Mouse (Mus musculus) kidney, postnatal 10 days (tissue): ENCODE results near the gene Tnfsf15.
A peak's percentile ranks its signal among the peaks of the same experiment; 100 is the strongest.

Experiments used
- DNase-seq: peaks from one replicate; pipeline ENCODE4 v3.0.0; 2021; ENCODE audit warnings: mixed read lengths

Tnfsf15 gene

GRCm38 (mm10) chr4:63744693-63745171 lies at the start of gene Tnfsf15:
Gene Tnfsf15, minus strand, starts transcription at chr4:63745113.
- peak; percentile 88 for DNase-seq

GRCm38 (mm10) chr4:63792328-63792727 lies 47.4 kb upstream of the Tnfsf15 start:
- DNase-seq = no peak

DNA sequence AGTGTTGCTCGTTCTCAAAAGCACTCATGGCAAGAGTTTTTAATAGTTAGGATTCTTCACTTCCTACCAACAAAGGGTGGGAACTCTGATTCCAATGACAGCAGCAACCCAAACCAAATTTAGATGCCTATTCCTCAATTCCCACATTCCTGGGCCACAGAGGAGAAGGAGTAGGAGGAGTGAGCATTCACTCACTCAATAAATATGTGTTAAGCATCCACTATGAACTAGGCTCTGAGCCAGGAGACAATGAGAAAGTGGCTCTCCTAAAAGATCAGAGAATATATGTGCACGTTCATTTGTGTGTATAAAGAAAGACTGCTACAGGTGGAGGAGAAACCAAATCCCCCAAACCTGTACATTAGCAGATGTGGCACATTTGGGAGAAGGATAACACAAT lies 40.6 kb upstream of the Tnfsf15 start:
- no peak for DNase-seq

DNA sequence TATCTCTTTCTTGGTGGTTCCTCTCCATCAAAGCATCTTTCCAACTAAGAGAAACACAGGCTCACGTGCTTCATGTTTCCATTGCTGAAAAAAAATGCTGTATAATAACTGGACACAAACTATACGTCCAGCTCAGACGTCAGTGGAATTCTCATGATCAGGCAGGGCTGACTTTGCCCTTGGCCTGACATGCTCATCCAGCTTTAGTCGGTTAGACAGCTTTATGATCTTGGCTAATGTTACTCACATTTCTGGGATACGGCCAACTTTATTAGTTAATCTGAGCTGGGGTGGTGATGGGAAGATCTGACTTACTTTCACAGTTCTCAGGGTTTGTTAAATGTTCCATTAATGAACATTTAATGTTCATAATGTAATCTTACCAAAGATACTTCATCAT lies 38.9 kb upstream of the Tnfsf15 start:
- DNase-seq = peak; percentile 30

- DNase-seq = peak; percentile 22
Measured at GRCm38 (mm10) chr4:63782970-63783613, 38.2 kb upstream of the Tnfsf15 start.

- DNase-seq = no peak
Measured at GRCm38 (mm10) chr4:63777223-63777622, 32.3 kb upstream of the Tnfsf15 start.

DNA sequence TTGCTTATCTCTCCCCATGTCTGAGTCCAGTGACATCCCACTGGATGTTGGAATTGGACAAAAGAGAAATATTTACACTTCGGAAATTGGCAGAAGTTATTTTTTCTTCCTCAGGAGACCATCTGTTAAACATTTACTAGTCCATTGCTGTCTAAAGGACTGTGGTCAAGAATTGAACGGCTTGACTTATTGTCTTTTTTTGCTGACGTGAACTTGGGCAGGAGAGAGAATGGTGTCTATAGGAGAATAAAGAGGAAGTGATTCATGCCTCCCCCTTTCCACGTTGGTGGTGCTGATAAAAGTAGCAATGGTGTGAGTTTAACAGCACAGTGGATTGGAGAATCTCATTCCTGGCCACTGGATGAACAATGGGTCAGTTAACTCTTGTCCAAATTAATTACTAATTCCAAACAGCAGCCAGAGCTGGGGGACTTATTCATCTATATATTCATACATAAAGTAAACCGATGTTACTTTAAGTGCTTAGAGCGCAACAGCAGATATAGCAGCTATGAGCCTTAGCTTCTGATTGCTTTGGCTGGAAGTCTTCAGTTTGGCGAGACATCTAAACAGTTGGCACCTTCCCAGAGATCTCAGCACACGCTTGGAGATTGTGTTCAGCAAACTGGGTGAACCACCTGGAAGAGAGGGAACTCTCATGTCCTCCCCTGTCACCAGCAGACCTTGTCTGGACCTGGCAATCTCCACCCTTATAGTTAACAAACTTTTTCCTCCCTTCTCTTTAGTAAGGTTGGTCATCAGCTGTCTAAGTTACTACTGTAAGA lies 28.6 kb upstream of the Tnfsf15 start:
- DNase-seq = no peak

DNA sequence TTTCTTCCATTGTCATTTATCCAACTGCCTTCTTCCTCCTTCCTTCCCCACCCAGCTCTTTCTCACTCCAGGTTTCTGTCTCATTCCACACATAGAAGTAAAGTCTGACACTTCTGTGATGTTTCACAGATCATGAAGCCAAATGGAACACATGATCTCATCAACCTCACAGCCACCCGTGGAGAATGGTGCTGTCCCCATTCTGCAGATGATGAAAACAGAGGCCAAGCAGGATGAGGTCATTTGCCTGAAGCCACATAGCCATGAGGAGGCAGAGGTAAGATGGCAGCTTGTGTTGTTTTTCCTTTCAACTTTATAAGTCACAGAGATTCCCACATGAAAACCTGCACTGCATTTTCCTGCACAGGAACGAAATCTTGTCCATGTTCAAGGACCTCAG lies 27.6 kb upstream of the Tnfsf15 start:
- no peak for DNase-seq

GRCm38 (mm10) chr4:63771291-63771690 lies 26.4 kb upstream of the Tnfsf15 start:
- no peak for DNase-seq

GRCm38 (mm10) chr4:63769161-63769560 lies 24.2 kb upstream of the Tnfsf15 start:
- no peak for DNase-seq

DNA sequence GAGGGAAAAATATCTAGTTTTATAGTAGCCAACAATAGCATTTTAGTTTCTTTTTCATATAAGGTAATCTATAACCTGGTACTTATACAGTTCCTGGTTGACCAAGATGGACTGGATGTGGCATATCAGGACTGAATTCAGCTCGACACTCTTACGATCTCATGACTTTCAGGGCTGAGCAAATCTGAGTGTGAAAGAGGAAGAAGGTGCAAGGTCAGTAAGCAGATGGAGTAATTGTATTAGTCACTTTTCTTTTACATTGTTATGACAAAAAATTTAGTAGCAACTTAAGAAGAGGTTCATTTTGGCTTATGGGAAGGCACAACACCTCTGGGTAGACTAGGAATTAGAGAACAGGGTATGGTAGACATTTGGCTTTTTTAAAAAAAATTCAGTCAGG lies 20.1 kb upstream of the Tnfsf15 start:
- DNase-seq = no peak

DNA sequence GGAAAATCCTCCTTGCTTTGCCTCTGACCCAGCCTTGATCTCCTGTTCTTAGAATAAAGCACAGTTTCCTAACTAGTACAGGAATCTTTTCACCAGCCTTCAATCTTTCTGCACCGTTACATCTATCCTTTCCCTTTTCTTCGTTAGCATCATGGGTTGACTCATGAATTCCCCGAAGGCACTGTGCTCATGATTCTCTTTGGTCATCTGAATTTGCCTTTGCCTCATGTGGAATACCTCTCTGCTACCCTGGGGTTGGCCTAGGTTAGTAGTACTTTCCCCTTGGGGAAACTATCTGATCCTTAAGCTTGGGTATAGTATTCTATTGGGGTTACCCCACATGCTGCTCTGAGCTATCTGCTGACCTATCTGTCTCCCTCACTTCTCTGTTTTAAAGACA lies 15.0 kb upstream of the Tnfsf15 start:
- DNase-seq = no peak

DNA sequence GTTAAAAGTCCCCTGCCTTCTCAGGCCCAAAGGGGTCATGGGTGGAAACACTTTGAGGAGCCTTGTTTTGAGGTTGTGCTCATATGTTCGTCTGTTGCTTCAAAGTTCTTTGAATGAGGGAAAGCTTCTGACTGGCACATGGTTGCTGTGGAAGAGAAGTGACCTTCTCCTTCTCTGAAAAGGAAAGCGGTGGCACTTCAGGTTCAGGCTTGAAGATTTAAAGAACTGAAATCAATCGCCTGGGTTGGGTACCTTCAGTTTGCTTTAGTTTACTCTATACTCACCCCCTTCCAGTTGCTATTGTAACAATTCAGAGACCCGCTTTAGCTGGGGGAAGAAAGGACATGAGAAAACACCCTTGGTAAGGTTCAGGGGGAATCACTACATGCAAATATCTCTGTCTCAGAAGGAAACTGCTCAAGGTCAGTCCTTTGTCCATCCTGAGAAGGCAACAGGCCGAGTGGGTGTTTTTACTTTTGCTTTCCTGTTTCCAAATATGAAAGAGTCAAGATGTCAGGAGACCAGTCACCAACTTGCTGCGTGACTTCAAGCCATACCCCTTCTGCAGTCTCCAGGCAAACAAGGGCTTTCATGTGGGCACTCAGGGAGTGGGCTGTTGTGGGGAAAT lies 12.7 kb upstream of the Tnfsf15 start:
- DNase-seq = no peak

GRCm38 (mm10) chr4:63756072-63756471 lies 11.2 kb upstream of the Tnfsf15 start:
- no peak for DNase-seq

DNA sequence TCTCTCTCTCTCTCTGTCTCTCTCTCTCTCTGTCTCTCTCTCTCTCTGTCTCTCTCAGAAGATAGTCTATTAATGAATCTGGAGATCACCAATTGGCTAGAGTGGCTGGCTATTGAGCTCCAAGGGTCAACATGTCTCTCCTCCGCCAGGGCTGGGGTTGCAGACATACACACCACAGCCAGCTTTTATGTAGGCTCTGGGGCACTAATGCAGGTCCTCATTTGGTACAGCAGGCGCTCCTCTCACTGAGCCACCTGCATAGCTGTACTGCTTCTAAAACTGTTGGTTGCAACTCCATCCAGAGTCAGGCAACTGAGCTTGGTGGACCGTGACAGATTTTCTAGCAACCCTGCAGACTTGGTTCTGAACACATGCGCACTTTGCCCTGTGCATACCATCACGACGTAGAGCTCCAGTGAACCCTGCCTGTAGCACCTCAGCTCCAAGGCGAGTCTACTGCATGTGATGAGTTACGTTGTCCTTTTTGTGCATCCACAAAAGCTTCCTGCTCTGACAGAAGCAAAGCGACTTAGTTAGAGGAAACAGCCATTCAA lies 9.6 kb upstream of the Tnfsf15 start:
- peak; percentile 66 for DNase-seq

- DNase-seq = no peak
Measured at GRCm38 (mm10) chr4:63753855-63754254, 8.9 kb upstream of the Tnfsf15 start.

GRCm38 (mm10) chr4:63752687-63753523 lies 8.0 kb upstream of the Tnfsf15 start:
- peak; percentile 87 for DNase-seq

- no peak for DNase-seq
Measured at GRCm38 (mm10) chr4:63748061-63748730, 3.3 kb upstream of the Tnfsf15 start.

- DNase-seq = peak; percentile 78
Measured at GRCm38 (mm10) chr4:63745271-63745670, 358 bp upstream of the Tnfsf15 start.

DNA sequence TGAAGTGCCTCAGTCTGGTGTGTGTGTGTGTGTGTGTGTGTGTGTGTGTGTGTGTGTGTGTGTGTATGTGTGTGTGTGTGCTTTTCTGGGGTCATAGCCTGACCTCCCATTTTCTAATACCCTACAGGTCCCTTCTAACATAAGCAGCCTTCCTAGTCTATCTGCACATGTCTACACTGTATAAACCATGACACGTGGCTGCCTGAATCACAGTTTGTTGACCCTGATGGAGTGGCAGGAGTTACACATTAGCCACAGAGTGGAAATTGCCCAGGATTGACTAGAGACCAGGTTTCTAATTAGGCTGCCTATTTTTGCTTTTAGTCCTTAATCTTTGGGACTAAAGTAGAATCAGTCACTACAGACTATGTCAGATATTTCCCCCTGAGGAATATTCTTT lies 1.3 kb downstream of the Tnfsf15 start:
- DNase-seq = peak; percentile 62

DNA sequence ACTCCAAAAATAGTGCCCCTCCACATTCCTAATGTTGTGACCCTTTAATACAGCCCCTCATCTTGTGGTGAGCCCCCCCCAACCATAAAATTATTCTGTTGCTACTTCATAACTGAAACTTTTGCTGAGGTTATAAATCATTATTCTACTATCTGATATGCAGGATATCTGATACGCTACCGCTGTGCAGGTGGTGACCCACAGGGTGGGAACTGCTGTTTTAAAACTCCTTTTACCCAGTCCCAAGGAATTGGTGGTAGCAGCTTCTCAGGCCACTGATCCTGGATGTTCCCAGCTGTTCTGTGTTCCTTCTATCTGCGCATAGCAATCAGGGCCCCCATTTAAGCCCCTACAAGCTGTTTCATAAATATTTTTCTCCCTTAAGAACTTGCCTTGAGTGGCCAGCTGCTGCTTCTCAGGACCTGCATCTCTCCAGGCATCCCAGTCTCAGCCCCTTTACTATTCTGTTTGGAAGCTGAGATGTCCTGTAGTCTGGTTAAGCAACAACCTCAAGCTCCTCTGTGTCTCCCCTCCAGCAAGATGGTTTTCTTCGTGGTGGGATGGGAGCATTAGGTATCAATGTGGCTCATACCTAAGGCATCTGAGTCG lies 2.0 kb downstream of the Tnfsf15 start:
- no peak for DNase-seq

DNA sequence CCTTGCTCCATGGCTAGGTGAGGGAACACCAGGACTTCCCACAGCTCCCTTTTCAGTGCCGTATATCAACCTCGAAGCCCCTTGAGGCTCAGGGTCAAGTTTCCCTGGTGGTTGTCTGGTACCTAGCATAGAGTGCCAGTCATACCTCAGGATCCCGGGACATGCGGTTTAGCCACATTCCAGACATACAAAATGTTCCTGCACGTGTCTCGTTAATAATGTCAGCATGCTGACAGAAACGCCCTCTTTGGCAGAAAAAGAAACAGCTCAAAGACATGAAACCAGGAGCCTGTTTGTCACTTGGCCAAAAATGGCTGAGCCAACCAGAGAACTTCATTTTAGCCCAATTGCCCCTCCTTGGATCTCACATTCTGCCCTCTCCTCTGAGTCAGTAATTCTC lies 2.8 kb downstream of the Tnfsf15 start:
- peak; percentile 36 for DNase-seq
